Mouse (Mus musculus): Measurements from ENCODE around the gene Akr1a1.

DNA sequence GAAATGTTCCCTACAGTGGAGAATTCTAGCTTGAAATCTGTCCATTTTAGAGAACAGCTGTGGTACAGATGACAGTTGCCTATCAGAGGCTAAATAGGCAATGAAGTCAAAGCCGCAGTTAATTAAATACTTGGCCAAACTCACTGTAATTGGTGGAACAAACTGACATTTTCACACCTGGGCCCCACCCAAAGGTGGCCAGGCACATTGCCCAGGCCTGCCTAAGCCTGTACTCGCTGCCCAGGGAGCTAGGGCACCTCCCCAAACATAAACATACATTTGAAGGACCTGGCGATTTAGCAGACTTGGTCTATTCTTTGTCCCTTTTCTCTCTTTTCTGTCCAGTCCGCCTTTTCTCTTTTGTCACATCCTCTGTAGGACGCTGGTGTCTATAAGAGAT is 55.1 kb downstream of the Akr1a1 start, which contains the start of gene Ccdc17:
- TF ChIP-seq POLR2A (IDR thresholded peaks at IDR 0.05; ENCODE audit: borderline replicate concordance, insufficient read depth, low read length) (no peak), CTCF (IDR thresholded peaks at IDR 0.05; ENCODE audit: borderline replicate concordance, insufficient read depth, low read depth, low read length) (no peak)

All from cerebellum, adult 2 months (tissue).